Mouse (Mus musculus) MEL (cell line): Measurements from ENCODE around the gene Zbtb7b. TPM values are rescaled to one million over a fixed set of nuclear protein-coding genes. Genes with fewer than 3 reads are reported as not detected.

Experiments
- DNase-seq: peaks from one replicate; pipeline ENCODE4 v3.0.0; 2011; ENCODE audit warnings: low read depth, low spot score
- H3K27ac ChIP-seq: 2 replicates; pipeline ENCODE4 v1.5.1; 2012; ENCODE audit warnings: low read depth, mild to moderate bottlenecking, control low read depth, low read length, moderate library complexity; ENCODE audit not compliant: control insufficient read depth
- H3K27me3 ChIP-seq, 2 experiments: fragments of 150-350 bp in 1 of 2; sonication (generic) in 1 of 2; 2 replicates each; pipeline ENCODE4 v1.6.1; 2012; ENCODE audit warnings: low read length in 2 of 2, mild to moderate bottlenecking in 2 of 2, improper control_type of control experiment in 1 of 2, moderate library complexity in 1 of 2; ENCODE audit not compliant: insufficient read depth in 2 of 2, control insufficient read depth in 1 of 2
- H3K36me3 ChIP-seq, 2 experiments: 2 replicates each; pipeline ENCODE4 v1.6.1; 2012 to 2014; ENCODE audit warnings: low read length in 2 of 2, improper control_type of control experiment in 1 of 2, inconsistent platforms in 1 of 2, mild to moderate bottlenecking in 1 of 2; ENCODE audit not compliant: insufficient read depth in 2 of 2, control insufficient read depth in 1 of 2
- H3K4me1 ChIP-seq, 2 experiments: fragments of 150-350 bp in 1 of 2; sonication (generic) in 1 of 2; 2 replicates each; pipeline ENCODE4 v1.6.1; 2012; ENCODE audit warnings: low read length in 2 of 2, improper control_type of control experiment in 1 of 2, mild to moderate bottlenecking in 1 of 2; ENCODE audit not compliant: insufficient read depth in 2 of 2, control insufficient read depth in 1 of 2
- H3K4me3 ChIP-seq, 2 experiments: fragments of 150-350 bp in 1 of 2; sonication (generic) in 1 of 2; 2 replicates each; pipeline ENCODE4 v1.5.1; 2012; ENCODE audit warnings: low read depth in 2 of 2, low read length in 2 of 2, mild to moderate bottlenecking in 2 of 2, moderate library complexity in 2 of 2, control low read depth in 1 of 2, improper control_type of control experiment in 1 of 2; ENCODE audit not compliant: control insufficient read depth in 1 of 2, insufficient read depth in 1 of 2
- H3K79me2 ChIP-seq: 2 replicates; pipeline ENCODE4 v1.6.1; 2012; ENCODE audit warnings: mild to moderate bottlenecking, low read length, moderate library complexity; ENCODE audit not compliant: control insufficient read depth, poor library complexity, insufficient read depth
- H3K9ac ChIP-seq: 2 replicates; pipeline ENCODE4 v1.6.1; 2012; ENCODE audit warnings: low read depth, mild to moderate bottlenecking, control low read depth, low read length, moderate library complexity; ENCODE audit not compliant: control insufficient read depth, poor library complexity, severe bottlenecking
- H3K9me3 ChIP-seq: fragments of 150-350 bp; sonication (generic); replicated peaks from 2 replicates; pipeline ENCODE4 v1.6.1; 2012; ENCODE audit warnings: mild to moderate bottlenecking, low read length, improper control_type of control experiment, moderate library complexity; ENCODE audit not compliant: insufficient read depth
- CHD1 ChIP-seq: IDR thresholded peaks from 2 replicates; pipeline ENCODE4 v1.6.1; 2012; ENCODE audit warnings: low read depth, mild to moderate bottlenecking, inconsistent platforms, low read length, improper control_type of control experiment
- CTCF ChIP-seq, 3 experiments: IDR thresholded peaks in 2 of 3; conservative IDR thresholded peaks in 1 of 3; 2 replicates each; pipeline ENCODE4 v1.5.1; 2011 to 2012; ENCODE audit warnings: low read length in 3 of 3, low read depth in 2 of 3, mild to moderate bottlenecking in 2 of 3, improper control_type of control experiment in 1 of 3, inconsistent platforms in 1 of 3, mixed read lengths in 1 of 3, moderate library complexity in 1 of 3; ENCODE audit not compliant: control insufficient read depth in 1 of 3, insufficient read depth in 1 of 3, poor library complexity in 1 of 3, severe bottlenecking in 1 of 3
- EP300 ChIP-seq, 2 experiments: IDR thresholded peaks; 2 replicates each; pipeline ENCODE4 v1.6.1; 2011; ENCODE audit warnings: improper control_type of control experiment in 2 of 2, low read length in 2 of 2, low read depth in 1 of 2, mild to moderate bottlenecking in 1 of 2
- ETS1 ChIP-seq: IDR thresholded peaks from 2 replicates; pipeline ENCODE4 v1.6.1; 2012; ENCODE audit warnings: low read depth, mild to moderate bottlenecking, inconsistent platforms, low read length, improper control_type of control experiment, moderate library complexity
- GABPA ChIP-seq: IDR thresholded peaks from 2 replicates; pipeline ENCODE4 v1.6.1; 2012; ENCODE audit warnings: low read depth, mild to moderate bottlenecking, inconsistent platforms, low read length, improper control_type of control experiment, moderate library complexity
- GATA1 ChIP-seq: IDR thresholded peaks from 2 replicates; pipeline ENCODE4 v1.6.1; 2011; ENCODE audit warnings: low read depth, low read length, improper control_type of control experiment
- HCFC1 ChIP-seq: IDR thresholded peaks from 2 replicates; pipeline ENCODE4 v1.6.1; 2012; ENCODE audit warnings: low read depth, mild to moderate bottlenecking, inconsistent platforms, low read length, improper control_type of control experiment, moderate library complexity
- JUND ChIP-seq: IDR thresholded peaks from 2 replicates; pipeline ENCODE4 v1.6.1; 2011; ENCODE audit warnings: low read depth, mild to moderate bottlenecking, improper control_type of control experiment, low read length
- KAT2A ChIP-seq: conservative IDR thresholded peaks from 2 replicates; pipeline ENCODE4 v1.6.1; 2012; ENCODE audit warnings: low read depth, low read length, improper control_type of control experiment, inconsistent platforms
- MAFK ChIP-seq: IDR thresholded peaks from 2 replicates; pipeline ENCODE4 v1.6.1; 2011; ENCODE audit warnings: low read depth, mild to moderate bottlenecking, low read length, improper control_type of control experiment, borderline replicate concordance
- MAX ChIP-seq: IDR thresholded peaks from 2 replicates; pipeline ENCODE4 v1.6.1; 2011; ENCODE audit warnings: low read length, improper control_type of control experiment
- MAZ ChIP-seq: IDR thresholded peaks from 2 replicates; pipeline ENCODE4 v1.6.1; 2012; ENCODE audit warnings: low read depth, mild to moderate bottlenecking, inconsistent platforms, low read length, improper control_type of control experiment
- MXI1 ChIP-seq: IDR thresholded peaks from 2 replicates; pipeline ENCODE4 v1.6.1; 2011; ENCODE audit warnings: mild to moderate bottlenecking, low read depth, low read length, improper control_type of control experiment
- MYB ChIP-seq: IDR thresholded peaks from 2 replicates; pipeline ENCODE4 v1.6.1; 2011; ENCODE audit warnings: mild to moderate bottlenecking, low read depth, low read length, improper control_type of control experiment
- NELFE ChIP-seq: IDR thresholded peaks from 2 replicates; pipeline ENCODE4 v1.6.1; 2011; ENCODE audit warnings: low read depth, low read length, improper control_type of control experiment
- POLR2A ChIP-seq, 2 experiments: IDR thresholded peaks; 2 replicates each; pipeline ENCODE4 v1.6.1; 2011 to 2012; ENCODE audit warnings: low read length in 2 of 2, mild to moderate bottlenecking in 2 of 2, control low read depth in 1 of 2, improper control_type of control experiment in 1 of 2, low read depth in 1 of 2, moderate library complexity in 1 of 2; ENCODE audit not compliant: control insufficient read depth in 1 of 2, insufficient read depth in 1 of 2, poor library complexity in 1 of 2
- RAD21 ChIP-seq: IDR thresholded peaks from 2 replicates; pipeline ENCODE4 v1.6.1; 2011; ENCODE audit warnings: mild to moderate bottlenecking, low read depth, low read length, improper control_type of control experiment
- RCOR1 ChIP-seq: IDR thresholded peaks from 2 replicates; pipeline ENCODE4 v1.6.1; 2012; ENCODE audit warnings: low read depth, mild to moderate bottlenecking, inconsistent platforms, low read length, improper control_type of control experiment
- SIN3A ChIP-seq: IDR thresholded peaks from 2 replicates; pipeline ENCODE4 v1.6.1; 2012; ENCODE audit warnings: low read length, improper control_type of control experiment, inconsistent platforms
- SMC3 ChIP-seq: IDR thresholded peaks from 2 replicates; pipeline ENCODE4 v1.6.1; 2011; ENCODE audit warnings: low read depth, low read length, improper control_type of control experiment
- TBP ChIP-seq: IDR thresholded peaks from 2 replicates; pipeline ENCODE4 v1.8.0; 2011; ENCODE audit warnings: low read depth, low read length, improper control_type of control experiment
- TCF12 ChIP-seq: IDR thresholded peaks from 2 replicates; pipeline ENCODE4 v1.6.1; 2014; ENCODE audit warnings: low read depth, mild to moderate bottlenecking, inconsistent platforms, low read length, improper control_type of control experiment, moderate library complexity
- UBTF ChIP-seq: IDR thresholded peaks from 2 replicates; pipeline ENCODE4 v1.6.1; 2012; ENCODE audit warnings: low read depth, mild to moderate bottlenecking, inconsistent platforms, low read length, improper control_type of control experiment, moderate library complexity, borderline replicate concordance; ENCODE audit not compliant: insufficient read depth
- USF1 ChIP-seq: IDR thresholded peaks from 2 replicates; pipeline ENCODE4 v1.6.1; 2014; ENCODE audit warnings: low read depth, mild to moderate bottlenecking, inconsistent platforms, low read length, improper control_type of control experiment, moderate library complexity
- ZC3H11A ChIP-seq: IDR thresholded peaks from 2 replicates; pipeline ENCODE4 v1.6.1; 2012; ENCODE audit warnings: low read depth, mild to moderate bottlenecking, inconsistent platforms, low read length, improper control_type of control experiment
- ZKSCAN1 ChIP-seq: IDR thresholded peaks from 2 replicates; pipeline ENCODE4 v1.6.1; 2012; ENCODE audit warnings: low read depth, mild to moderate bottlenecking, inconsistent platforms, low read length, improper control_type of control experiment, moderate library complexity
- ZMIZ1 ChIP-seq: IDR thresholded peaks from 2 replicates; pipeline ENCODE4 v1.6.1; 2012; ENCODE audit warnings: low read depth, mild to moderate bottlenecking, inconsistent platforms, low read length, improper control_type of control experiment, moderate library complexity
- polyA plus RNA-seq, 2 experiments: library from polyadenylated mRNA; stranded (reverse) in 1 of 2; unstranded in 1 of 2; fragments of >175 nt in 1 of 2; fragments of >200 nt in 1 of 2; gene quantifications; 2 replicates each; pipeline versions ENCODE4 v1.2.1 to v1.2.4; 2012; ENCODE audit warnings: low replicate concordance in 2 of 2, low read depth in 1 of 2; ENCODE audit not compliant: insufficient read length in 2 of 2, insufficient read depth in 1 of 2, missing spikeins in 1 of 2
- total RNA-seq: library from RNA; depleted of rRNA; stranded (reverse); fragments of 300-350 nt; gene quantifications from 2 replicates; pipeline ENCODE4 v1.2.3, GENCODE M21; 2012

The Zbtb7b gene
- total and polyA plus RNA-seq, 3 experiments: 8.5 to 20.1 TPM; not detected in 1

DNA sequence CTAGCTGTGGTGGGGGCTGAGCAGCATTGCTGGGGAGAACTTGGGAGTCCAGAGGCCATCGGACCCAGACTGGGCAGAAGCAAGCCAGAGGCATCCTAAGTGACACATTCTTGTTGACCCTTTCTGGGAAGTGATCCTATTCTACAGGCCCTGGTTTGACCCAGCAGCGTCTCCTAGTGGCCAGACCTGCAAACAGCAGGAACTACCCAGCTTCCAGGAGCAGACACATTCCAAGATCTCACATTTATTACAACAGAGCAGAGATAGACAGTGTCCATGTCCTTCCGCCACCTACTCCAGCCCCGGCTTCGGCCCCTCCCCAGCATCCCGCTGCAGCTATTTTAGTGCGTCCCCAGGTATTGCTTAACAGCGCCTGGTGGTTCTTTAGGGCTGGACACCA is 55.2 kb downstream of the Zbtb7b start:
- Histone ChIP-seq H3K79me2 (no peaks in the 10 kb centered on the region; the same call in 1 of the 2 replicates), H3K9me3 (no peaks in the 10 kb centered on the region), H3K27ac (no peak overlapping the region), H3K4me1 (peaks cover 4 to 11% of the 10 kb centered on the region in 2 experiments), H3K27me3 (no peaks in the 10 kb centered on the region), H3K4me3 (no peak overlapping the region), H3K36me3 (peaks cover 0 to 8% of the 10 kb centered on the region in 2 experiments; a peak in 2 of 4 replicates), H3K9ac (no peak overlapping the region)
- TF ChIP-seq SIN3A (peak; percentile 44; the same call in 1 of the 2 replicates), MAZ (0 out of 2 replicates have a peak, but pooled peaks have one; percentile 40), ZC3H11A (peak; percentile 63), RAD21 (peak; percentile 62), TCF12 (no peak), CTCF (IDR thresholded peaks at IDR 0.05 in 2 of 3, conservative IDR thresholded peaks at IDR 0.05 in 1 of 3; ENCODE audit: control insufficient read depth in 1 of 3, insufficient read depth in 1 of 3, low read depth in 2 of 3, low read length in 3 of 3, poor library complexity in 1 of 3, severe bottlenecking in 1 of 3) (peak; percentile 96 to 100 (median 99)), HCFC1 (peak; percentile 54; the same call in 1 of the 2 replicates), NELFE (no peak), SMC3 (peak; percentile 81)
- peak; percentile 85 for DNase-seq

- Histone ChIP-seq H3K27me3 (no peaks in the 10 kb centered on the region), H3K36me3 (peaks cover 0 to 8% of the 10 kb centered on the region in 2 experiments; a peak in 2 of 4 replicates), H3K9ac (peak within 1 kb of the TSS; percentile 71), H3K4me3 (peak within 1 kb of the TSS; percentile 70 to 94), H3K4me1 (peaks cover 4 to 11% of the 10 kb centered on the region in 2 experiments), H3K27ac (no peak within 1 kb of the TSS), H3K79me2 (no peaks in the 10 kb centered on the region; the same call in 1 of the 2 replicates), H3K9me3 (no peaks in the 10 kb centered on the region)
- DNase-seq: peak; percentile 90
- no peak for TF ChIP-seq MAFK
- TF ChIP-seq TBP: 0 out of 2 replicates have a peak, but pooled peaks have one; percentile 27
- no peak for TF ChIP-seq CHD1
- TF ChIP-seq EP300 (IDR thresholded peaks at IDR 0.05; ENCODE audit: low read depth in 1 of 2, low read length in 2 of 2): no peak
- TF ChIP-seq SIN3A: peak; percentile 89
- peak; percentile 84 for TF ChIP-seq MAZ
- no peak for TF ChIP-seq ZKSCAN1
- TF ChIP-seq MYB: no peak
- TF ChIP-seq MAX: 0 out of 2 replicates have a peak, but pooled peaks have one; percentile 14
- TF ChIP-seq JUND: no peak
- TF ChIP-seq HCFC1: peak; percentile 67
- TF ChIP-seq RAD21: no peak
- peak; percentile 84; the same call in 1 of the 2 replicates for TF ChIP-seq UBTF
- TF ChIP-seq SMC3: 0 out of 2 replicates have a peak, but pooled peaks have one; percentile 2
- 0 out of 2 replicates have a peak, but pooled peaks have one; percentile 47 for TF ChIP-seq MXI1
- TF ChIP-seq ZMIZ1: no peak
- no peak for TF ChIP-seq ZC3H11A
- TF ChIP-seq RCOR1: no peak
- no peak for TF ChIP-seq CTCF (IDR thresholded peaks at IDR 0.05 in 2 of 3, conservative IDR thresholded peaks at IDR 0.05 in 1 of 3; ENCODE audit: control insufficient read depth in 1 of 3, insufficient read depth in 1 of 3, low read depth in 2 of 3, low read length in 3 of 3, poor library complexity in 1 of 3, severe bottlenecking in 1 of 3)
- TF ChIP-seq ETS1: no peak
- TF ChIP-seq GATA1: no peak
- TF ChIP-seq GABPA: no peak
- TF ChIP-seq NELFE: peak; percentile 31; the same call in 1 of the 2 replicates
- no peak for TF ChIP-seq USF1
- no peak for TF ChIP-seq KAT2A
- peak in 1 of 2 experiments; percentile 23; a peak in 1 of 4 replicates for TF ChIP-seq POLR2A (IDR thresholded peaks at IDR 0.05; ENCODE audit: control insufficient read depth in 1 of 2, insufficient read depth in 1 of 2, low read depth in 1 of 2, low read length in 2 of 2, poor library complexity in 1 of 2)
These were observed 56.6 kb downstream of the Zbtb7b start, which contains the start of gene Efna4 for GRCm38 (mm10) chr3:89337721-89338578. Gene Efna4, minus strand, starts transcription at chr3:89338028.
